Mouse (Mus musculus): Measurements from ENCODE around the gene Ostm1.

GRCm38 (mm10) chr10:42682421-42682820 lies 98.8 kb downstream of the Ostm1 start:
- TF ChIP-seq EP300 (IDR thresholded peaks at IDR 0.05; ENCODE audit: low read depth): no peak
- TF ChIP-seq CTCF (IDR thresholded peaks at IDR 0.05; ENCODE audit: low read depth): no peak
